Mouse (Mus musculus): Measurements from ENCODE around the gene Sdhaf1. TPM values are rescaled to one million over a fixed set of nuclear protein-coding genes. Genes with fewer than 3 reads are reported as not detected.

The Sdhaf1 gene
- polyA plus RNA-seq, 1 experiment from 2014 or later = 15.8 TPM

- Histone ChIP-seq H3K27ac (ENCODE audit: low read length) (no peak overlapping the region), H3K27me3 (ENCODE audit: control insufficient read depth, insufficient read depth, low read depth, low read length) (no peaks in the 10 kb centered on the region), H3K4me2 (ENCODE audit: low read depth, low read length) (peak overlapping the region; percentile 88), H3K9ac (ENCODE audit: low read length) (peak overlapping the region; percentile 91), H3K9me3 (ENCODE audit: control insufficient read depth, low read length) (peaks cover 4% of the 10 kb centered on the region; the same call in 1 of the 2 replicates), H3K4me1 (replicated peaks; ENCODE audit: control insufficient read depth, insufficient read depth, low read length) (peaks cover 12% of the 10 kb centered on the region), H3K4me3 (ENCODE audit: low read length) (peak overlapping the region; percentile 85), H3K36me3 (ENCODE audit: control insufficient read depth, insufficient read depth, low read length) (no peaks in the 10 kb centered on the region)
- no peak for ATAC-seq (ENCODE audit: low read depth)
- 77% methylated on average over 2 of the region's 2 CpGs for WGBS
These were observed 2.7 kb downstream of the Sdhaf1 start for GRCm38 (mm10) chr7:30320946-30321345.

DNA sequence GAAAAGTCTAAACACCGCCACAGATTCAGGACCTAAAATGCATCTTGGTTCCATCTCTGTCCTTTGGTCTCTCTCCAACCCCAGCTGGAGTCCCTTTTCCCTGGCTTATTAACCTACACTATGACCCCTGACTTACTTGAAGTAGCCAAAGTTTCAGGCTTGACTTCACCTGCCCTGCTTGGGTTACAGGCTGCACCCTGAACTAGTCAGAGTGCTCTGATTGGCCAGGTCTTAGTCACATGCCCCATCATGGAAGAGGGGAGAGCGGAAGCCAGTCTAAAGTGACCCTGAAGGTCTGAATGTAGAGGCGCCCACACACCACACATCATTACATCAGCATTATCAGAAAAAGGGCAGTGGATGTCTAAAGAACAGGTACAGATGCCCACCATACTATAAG lies 5.6 kb downstream of the Sdhaf1 start:
- Histone ChIP-seq H3K4me2 (ENCODE audit: low read depth, low read length) (no peak overlapping the region), H3K4me1 (replicated peaks; ENCODE audit: control insufficient read depth, insufficient read depth, low read length) (peaks cover 12% of the 10 kb centered on the region), H3K36me3 (ENCODE audit: control insufficient read depth, insufficient read depth, low read length) (no peaks in the 10 kb centered on the region), H3K9ac (ENCODE audit: low read length) (no peak overlapping the region), H3K4me3 (ENCODE audit: low read length) (no peak overlapping the region), H3K9me3 (ENCODE audit: control insufficient read depth, low read length) (no peaks in the 10 kb centered on the region), H3K27me3 (ENCODE audit: control insufficient read depth, insufficient read depth, low read depth, low read length) (no peaks in the 10 kb centered on the region), H3K27ac (ENCODE audit: low read length) (no peak overlapping the region)
- ATAC-seq (ENCODE audit: low read depth) = no peak
- WGBS = 93% methylated on average over 3 of the region's 3 CpGs

DNA sequence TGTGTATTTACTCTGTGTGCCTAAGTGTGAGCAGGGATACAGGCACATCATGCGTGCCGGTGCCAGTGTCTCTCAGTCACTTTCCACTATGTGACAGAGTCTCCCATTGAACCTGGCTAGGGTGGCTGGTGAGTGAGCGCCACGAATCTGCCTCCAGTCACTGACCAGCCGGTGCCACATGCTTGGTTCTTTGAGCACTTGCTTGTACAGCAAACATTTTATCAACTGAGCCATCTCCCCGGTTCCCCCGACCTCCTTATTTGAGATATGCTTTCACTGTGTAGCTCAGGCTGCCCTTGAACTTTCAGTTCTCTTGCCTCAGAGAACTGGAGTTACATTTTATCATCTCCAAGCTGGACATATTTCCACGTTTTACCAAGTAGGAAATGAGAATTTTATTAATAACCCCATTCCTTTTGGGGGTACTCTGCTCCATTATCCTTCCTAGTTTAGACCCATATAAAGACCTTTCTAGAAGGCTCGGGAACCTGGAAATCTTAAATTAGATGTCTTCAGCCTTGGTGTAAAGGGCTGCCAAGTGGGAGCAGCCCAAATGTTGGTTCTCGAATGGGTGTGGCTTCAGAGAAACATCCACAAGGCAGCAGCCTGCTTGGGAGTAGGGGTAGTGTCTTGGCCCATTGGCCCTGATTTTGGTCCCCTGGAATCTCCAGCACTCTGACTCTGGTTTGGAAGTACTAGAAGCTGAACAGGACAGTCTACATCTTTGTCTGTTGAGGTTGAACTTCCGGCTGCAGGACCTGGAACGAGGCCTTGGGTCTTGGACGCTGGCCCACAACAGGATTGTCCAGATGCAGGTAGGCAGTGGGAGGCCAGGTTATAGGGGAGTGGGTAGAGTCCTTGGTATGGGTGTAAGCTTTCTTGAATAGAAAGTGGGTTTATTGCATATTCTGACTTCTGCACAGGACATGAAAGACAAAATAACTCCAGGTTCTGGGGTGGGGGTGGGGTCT lies 7.9 kb downstream of the Sdhaf1 start:
- Histone ChIP-seq H3K4me3 (ENCODE audit: low read length) (peak overlapping the region; percentile 49), H3K36me3 (ENCODE audit: control insufficient read depth, insufficient read depth, low read length) (no peaks in the 10 kb centered on the region), H3K27ac (ENCODE audit: low read length) (no peak overlapping the region), H3K4me2 (ENCODE audit: low read depth, low read length) (peak overlapping the region; percentile 55), H3K27me3 (ENCODE audit: control insufficient read depth, insufficient read depth, low read depth, low read length) (no peaks in the 10 kb centered on the region), H3K9me3 (ENCODE audit: control insufficient read depth, low read length) (no peaks in the 10 kb centered on the region), H3K4me1 (replicated peaks; ENCODE audit: control insufficient read depth, insufficient read depth, low read length) (peaks cover under 1% of the 10 kb centered on the region), H3K9ac (ENCODE audit: low read length) (peak overlapping the region; percentile 61)
- WGBS = 53% methylated on average over 13 of the region's 13 CpGs
- ATAC-seq (ENCODE audit: low read depth) = no peak

- Histone ChIP-seq H3K27ac (ENCODE audit: low read length) (peak within 1 kb of the TSS; percentile 27; the same call in 1 of the 2 replicates), H3K4me3 (ENCODE audit: low read length) (peak within 1 kb of the TSS; percentile 49), H3K27me3 (ENCODE audit: control insufficient read depth, insufficient read depth, low read depth, low read length) (no peaks in the 10 kb centered on the region), H3K36me3 (ENCODE audit: control insufficient read depth, insufficient read depth, low read length) (no peaks in the 10 kb centered on the region), H3K4me2 (ENCODE audit: low read depth, low read length) (peak within 1 kb of the TSS; percentile 55), H3K9ac (ENCODE audit: low read length) (peak within 1 kb of the TSS; percentile 61), H3K9me3 (ENCODE audit: control insufficient read depth, low read length) (no peaks in the 10 kb centered on the region), H3K4me1 (replicated peaks; ENCODE audit: control insufficient read depth, insufficient read depth, low read length) (peaks cover 2% of the 10 kb centered on the region)
- 7% methylated on average over 9 of the region's 9 CpGs for WGBS
- peak; percentile 49 for ATAC-seq (ENCODE audit: low read depth)
These were observed 9.0 kb downstream of the Sdhaf1 start, which contains the start of gene Syne4 for GRCm38 (mm10) chr7:30314721-30315155. Syne4 (plus strand) TSS chr7:30314807.

GRCm38 (mm10) chr7:30313666-30314320 lies 9.9 kb downstream of the Sdhaf1 start:
- 41% methylated on average over 27 of the region's 27 CpGs for WGBS
- no peaks in the 10 kb centered on the region for H3K36me3 ChIP-seq (ENCODE audit: control insufficient read depth, insufficient read depth, low read length)
- no peak overlapping the region for H3K4me3 ChIP-seq (ENCODE audit: low read length)
- H3K27ac ChIP-seq (ENCODE audit: low read length) = no peak overlapping the region
- no peak overlapping the region for H3K9ac ChIP-seq (ENCODE audit: low read length)
- no peaks in the 10 kb centered on the region for H3K27me3 ChIP-seq (ENCODE audit: control insufficient read depth, insufficient read depth, low read depth, low read length)
- no peak for ATAC-seq (ENCODE audit: low read depth)
- H3K9me3 ChIP-seq (ENCODE audit: control insufficient read depth, low read length) = no peaks in the 10 kb centered on the region
- peaks cover 9% of the 10 kb centered on the region for H3K4me1 ChIP-seq (replicated peaks; ENCODE audit: control insufficient read depth, insufficient read depth, low read length)
- H3K4me2 ChIP-seq (ENCODE audit: low read depth, low read length) = no peak overlapping the region

GRCm38 (mm10) chr7:30310136-30310535 lies 13.6 kb downstream of the Sdhaf1 start:
- no peak for ATAC-seq (ENCODE audit: low read depth)
- H3K4me3 ChIP-seq (ENCODE audit: low read length) = no peak overlapping the region
- H3K27ac ChIP-seq (ENCODE audit: low read length) = no peak overlapping the region
- WGBS = 82% methylated on average over 12 of the region's 12 CpGs
- H3K4me1 ChIP-seq (replicated peaks; ENCODE audit: control insufficient read depth, insufficient read depth, low read length) = peaks cover 11% of the 10 kb centered on the region
- H3K27me3 ChIP-seq (ENCODE audit: control insufficient read depth, insufficient read depth, low read depth, low read length) = no peaks in the 10 kb centered on the region
- no peaks in the 10 kb centered on the region for H3K9me3 ChIP-seq (ENCODE audit: control insufficient read depth, low read length)
- no peak overlapping the region for H3K9ac ChIP-seq (ENCODE audit: low read length)
- H3K4me2 ChIP-seq (ENCODE audit: low read depth, low read length) = no peak overlapping the region
- no peaks in the 10 kb centered on the region; the same call in 1 of the 2 replicates for H3K36me3 ChIP-seq (ENCODE audit: control insufficient read depth, insufficient read depth, low read length)

- Histone ChIP-seq H3K9me3 (ENCODE audit: control insufficient read depth, low read length) (no peaks in the 10 kb centered on the region), H3K4me2 (ENCODE audit: low read depth, low read length) (peak overlapping the region; percentile 95), H3K27ac (ENCODE audit: low read length) (no peak overlapping the region), H3K9ac (ENCODE audit: low read length) (peak overlapping the region; percentile 78), H3K4me3 (ENCODE audit: low read length) (peak overlapping the region; percentile 80), H3K36me3 (ENCODE audit: control insufficient read depth, insufficient read depth, low read length) (no peaks in the 10 kb centered on the region; the same call in 1 of the 2 replicates), H3K27me3 (ENCODE audit: control insufficient read depth, insufficient read depth, low read depth, low read length) (no peaks in the 10 kb centered on the region), H3K4me1 (replicated peaks; ENCODE audit: control insufficient read depth, insufficient read depth, low read length) (peaks cover 11% of the 10 kb centered on the region; the same call in 1 of the 2 replicates)
- no peak for ATAC-seq (ENCODE audit: low read depth)
- WGBS = 48% methylated on average over 15 of the region's 15 CpGs
These were observed 14.1 kb downstream of the Sdhaf1 start for GRCm38 (mm10) chr7:30309395-30310129.

DNA sequence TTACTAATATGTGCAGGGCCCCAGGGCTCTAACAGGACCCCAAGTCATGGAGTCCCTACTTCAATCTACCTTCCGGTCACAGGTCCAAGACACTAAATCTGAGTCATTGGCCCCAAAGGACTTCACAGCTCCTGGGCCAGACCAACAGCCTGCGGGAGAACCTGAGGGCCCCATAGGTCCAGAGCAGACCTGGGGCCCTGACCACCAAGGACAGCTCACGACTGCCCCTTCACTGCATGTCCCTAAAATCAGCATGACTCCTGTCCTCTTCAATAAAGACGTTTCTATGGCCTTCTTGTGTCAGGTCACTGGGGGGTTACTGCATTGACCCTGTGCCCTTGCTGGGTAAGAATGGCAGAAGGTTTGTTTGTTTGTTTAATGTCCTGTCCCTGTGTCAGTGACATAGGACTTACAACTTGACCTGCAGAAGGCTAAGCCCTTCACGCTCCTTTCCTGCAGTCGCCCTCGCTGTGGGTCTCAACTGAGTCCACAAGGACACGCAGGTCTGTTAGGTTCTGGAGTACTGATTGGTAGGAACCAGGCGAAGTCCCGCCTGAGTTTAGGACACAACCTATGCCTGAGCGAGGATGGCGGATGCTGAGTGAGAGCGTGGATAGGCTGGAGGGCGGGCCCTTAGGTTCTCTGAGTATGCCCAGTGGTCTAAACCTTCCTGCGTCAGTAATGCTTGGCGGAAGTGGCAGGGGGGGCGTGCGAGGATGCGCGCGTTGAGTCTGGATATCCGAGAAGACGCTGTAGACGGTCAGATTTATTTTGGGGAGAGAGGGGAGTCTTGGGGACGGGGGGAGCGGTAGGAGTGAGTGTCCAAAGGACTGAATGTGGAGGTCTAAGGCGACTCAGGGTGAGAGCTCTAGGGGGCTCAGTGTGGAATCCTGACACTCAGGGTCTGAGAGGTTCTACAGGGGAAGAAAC lies 15.4 kb downstream of the Sdhaf1 start, which contains the start of gene Alkbh6:
Alkbh6 (plus strand) TSS at position 642 of the 930 bp plus-strand sequence.
- peak; percentile 100 for ATAC-seq (ENCODE audit: low read depth)
- H3K36me3 ChIP-seq (ENCODE audit: control insufficient read depth, insufficient read depth, low read length) = peaks cover 2% of the 10 kb centered on the region; the same call in 1 of the 2 replicates
- WGBS = 4% methylated on average over 27 of the region's 27 CpGs

More for the DNA sequence above, 15.4 kb downstream of the Sdhaf1 start, which contains the start of gene Alkbh6:
- H3K9ac ChIP-seq (ENCODE audit: low read length) = peak within 1 kb of the TSS; percentile 78
- no peaks in the 10 kb centered on the region for H3K9me3 ChIP-seq (ENCODE audit: control insufficient read depth, low read length)
- no peaks in the 10 kb centered on the region for H3K27me3 ChIP-seq (ENCODE audit: control insufficient read depth, insufficient read depth, low read depth, low read length)
- peak within 1 kb of the TSS; percentile 80 for H3K4me3 ChIP-seq (ENCODE audit: low read length)
- peak within 1 kb of the TSS; percentile 95 for H3K4me2 ChIP-seq (ENCODE audit: low read depth, low read length)
- peaks cover 11% of the 10 kb centered on the region; the same call in 1 of the 2 replicates for H3K4me1 ChIP-seq (replicated peaks; ENCODE audit: control insufficient read depth, insufficient read depth, low read length)
- peak within 1 kb of the TSS; percentile 60 for H3K27ac ChIP-seq (ENCODE audit: low read length)

Measured in lung, embryonic 16.5 days (tissue).